Mouse (Mus musculus): Measurements from ENCODE around the gene Tmed8. TPM values are rescaled to one million over a fixed set of nuclear protein-coding genes. Genes with fewer than 3 reads are reported as not detected.

Gene Tmed8
- polyA plus RNA-seq, 1 experiment, result 0.01 TPM

GRCm38 (mm10) chr12:87131181-87131580 lies 69.1 kb downstream of the Tmed8 start:
- Histone ChIP-seq H3K9me3 (ENCODE audit: control insufficient read depth, low read length) (no peaks in the 10 kb centered on the region), H3K27me3 (ENCODE audit: control insufficient read depth) (no peaks in the 10 kb centered on the region), H3K4me3 (replicated peaks) (no peak overlapping the region), H3K36me3 (ENCODE audit: control insufficient read depth) (peaks cover 22% of the 10 kb centered on the region), H3K4me1 (ENCODE audit: control insufficient read depth) (peaks cover 11% of the 10 kb centered on the region)
- TF ChIP-seq GATA1 (IDR thresholded peaks at IDR 0.05; ENCODE audit: low read length) (no peak), TAL1 (IDR thresholded peaks at IDR 0.05; ENCODE audit: low read length) (no peak)

GRCm38 (mm10) chr12:87130224-87130623 lies 70.0 kb downstream of the Tmed8 start:
- H3K27me3 ChIP-seq (ENCODE audit: control insufficient read depth), result no peaks in the 10 kb centered on the region

GRCm38 (mm10) chr12:87127256-87127655 lies 73.0 kb downstream of the Tmed8 start:
- H3K4me3 ChIP-seq (replicated peaks), result no peak overlapping the region
- no peaks in the 10 kb centered on the region for H3K27me3 ChIP-seq (ENCODE audit: control insufficient read depth)
- TF ChIP-seq TAL1 (IDR thresholded peaks at IDR 0.05; ENCODE audit: low read length) (no peak), GATA1 (IDR thresholded peaks at IDR 0.05; ENCODE audit: low read length) (no peak)
- H3K9me3 ChIP-seq (ENCODE audit: control insufficient read depth, low read length), result no peaks in the 10 kb centered on the region
- H3K4me1 ChIP-seq (ENCODE audit: control insufficient read depth), result peaks cover 7% of the 10 kb centered on the region
- H3K36me3 ChIP-seq (ENCODE audit: control insufficient read depth), result peaks cover 36% of the 10 kb centered on the region

More at GRCm38 (mm10) chr12:87130224-87130623, 70.0 kb downstream of the Tmed8 start:
- H3K4me3 ChIP-seq (replicated peaks), result no peak overlapping the region
- H3K4me1 ChIP-seq (ENCODE audit: control insufficient read depth), result peaks cover 11% of the 10 kb centered on the region
- H3K9me3 ChIP-seq (ENCODE audit: control insufficient read depth, low read length), result no peaks in the 10 kb centered on the region
- peaks cover 22% of the 10 kb centered on the region for H3K36me3 ChIP-seq (ENCODE audit: control insufficient read depth)
- no peak for TF ChIP-seq TAL1 (IDR thresholded peaks at IDR 0.05; ENCODE audit: low read length)
- no peak for TF ChIP-seq GATA1 (IDR thresholded peaks at IDR 0.05; ENCODE audit: low read length)

- H3K27me3 ChIP-seq (ENCODE audit: control insufficient read depth), result no peaks in the 10 kb centered on the region
- peaks cover 23% of the 10 kb centered on the region for H3K36me3 ChIP-seq (ENCODE audit: control insufficient read depth)
- H3K4me3 ChIP-seq (replicated peaks), result no peak overlapping the region
- H3K4me1 ChIP-seq (ENCODE audit: control insufficient read depth), result peaks cover 11% of the 10 kb centered on the region
- TF ChIP-seq TAL1 (IDR thresholded peaks at IDR 0.05; ENCODE audit: low read length) (no peak), GATA1 (IDR thresholded peaks at IDR 0.05; ENCODE audit: low read length) (no peak)
- no peaks in the 10 kb centered on the region for H3K9me3 ChIP-seq (ENCODE audit: control insufficient read depth, low read length)
These were observed 78.2 kb downstream of the Tmed8 start for GRCm38 (mm10) chr12:87121918-87122589.

Other genes starting within 250 kb of the Tmed8 start
- not detected in 2 replicates for gene Zdhhc22, start 210.0 kb downstream of the Tmed8 start, polyA plus RNA-seq (2012)
- not detected in 2 replicates for gene Tmem63c, start 179.1 kb downstream of the Tmed8 start, polyA plus RNA-seq (2012)
- gene Ngb, start 97.9 kb downstream of the Tmed8 start, polyA plus RNA-seq (2012), result not detected in 2 replicates
- 0.29 and 0.41 TPM in 2 replicates for gene Gstz1, start 53.3 kb downstream of the Tmed8 start, polyA plus RNA-seq (2012)
- 0.09 and 0.11 TPM in 2 replicates for gene Pomt2, start 52.5 kb downstream of the Tmed8 start, polyA plus RNA-seq (2012)
- gene Samd15, start 731 bp downstream of the Tmed8 start, polyA plus RNA-seq (2012), result not detected in 2 replicates
- 0.03 TPM in 1 of 2 replicates, not detected in the other for gene Noxred1, start 38.3 kb upstream of the Tmed8 start, polyA plus RNA-seq (2012)
- gene Vipas39, start 65.8 kb upstream of the Tmed8 start, polyA plus RNA-seq (2012), result 0.06 TPM in 1 of 2 replicates, not detected in the other
- 12.6 and 13.5 TPM in 2 replicates for gene Ahsa1, start 66.0 kb upstream of the Tmed8 start, polyA plus RNA-seq (2012)
- not detected in 2 replicates for gene Ism2, start 99.3 kb upstream of the Tmed8 start, polyA plus RNA-seq (2012)
- 0.29 and 0.80 TPM in 2 replicates for gene Sptlc2, start 187.9 kb upstream of the Tmed8 start, polyA plus RNA-seq (2012)
- 0.18 TPM in 1 of 2 replicates, not detected in the other for gene Slirp, start 243.4 kb upstream of the Tmed8 start, polyA plus RNA-seq (2012)
- 3.9 and 4.8 TPM in 2 replicates for gene Alkbh1, start 243.6 kb upstream of the Tmed8 start, polyA plus RNA-seq (2012)

All from erythroblast, embryonic 14.5 days (primary cell).